Mouse (Mus musculus) liver, embryonic 11.5 days (tissue): ENCODE results near the gene Zfp768. TPM values are rescaled to one million over a fixed set of nuclear protein-coding genes. Genes with fewer than 3 reads are reported as not detected.
"Not testable (repeated sequence)": the region's sequence is repeated elsewhere in the genome, so short reads cannot be mapped to it uniquely, and the experiment has no call there.

Source experiments
- ATAC-seq: fragments of 200-750 bp; cut with Nextera tagmentation; replicated peaks from 2 replicates; pipeline ENCODE4 v1.8.0; 2017; ENCODE audit warnings: moderate number of reproducible peaks, mild to moderate bottlenecking, moderate TSS enrichment, moderate library complexity; ENCODE audit not compliant: low FRiP score
- DNase-seq: peaks from one replicate; pipeline ENCODE4 v3.0.0-alpha.2; 2017; ENCODE audit warnings: low spot score
- H3K27ac ChIP-seq: fragments of 300-500 bp; sonication (generic); 2 replicates; pipeline ENCODE4 v1.5.1; 2014; ENCODE audit warnings: mild to moderate bottlenecking, low read depth, low read length, control low read depth
- H3K27me3 ChIP-seq: fragments of 300-500 bp; sonication (generic); replicated peaks from 2 replicates; pipeline ENCODE4 v1.6.1; 2014; ENCODE audit warnings: low read length, mixed read lengths; ENCODE audit not compliant: control insufficient read depth, insufficient read depth
- H3K36me3 ChIP-seq: fragments of 300-500 bp; sonication (generic); 2 replicates; pipeline ENCODE4 v1.6.1; 2014; ENCODE audit warnings: mild to moderate bottlenecking, low read length, moderate library complexity, mixed read lengths; ENCODE audit not compliant: control insufficient read depth, insufficient read depth
- H3K4me1 ChIP-seq: fragments of 300-500 bp; sonication (generic); replicated peaks from 2 replicates; pipeline ENCODE4 v1.6.1; 2014; ENCODE audit warnings: low read length, mixed read lengths; ENCODE audit not compliant: control insufficient read depth, insufficient read depth
- H3K4me2 ChIP-seq: fragments of 300-500 bp; sonication (generic); 2 replicates; pipeline ENCODE4 v1.6.1; 2014; ENCODE audit warnings: mild to moderate bottlenecking, control low read depth, moderate library complexity
- H3K4me3 ChIP-seq: fragments of 300-500 bp; sonication (generic); 2 replicates; pipeline ENCODE4 v1.5.1; 2014; ENCODE audit warnings: low read depth, low read length, control low read depth
- H3K9ac ChIP-seq: fragments of 300-500 bp; sonication (generic); 2 replicates; pipeline ENCODE4 v1.6.1; 2014; ENCODE audit warnings: low read depth, low read length, control low read depth
- H3K9me3 ChIP-seq: fragments of 300-500 bp; sonication (generic); 2 replicates; pipeline ENCODE4 v1.6.1; 2016; ENCODE audit warnings: low read length, inconsistent platforms, mixed read lengths; ENCODE audit not compliant: control insufficient read depth
- WGBS: fragments of 180-500 bp; shearing (Covaris S2); extraction: QIAGEN DNeasy Blood & Tissue Kit; methylation state at CpG from one replicate; pipeline ENCODE4 v1.1.7; 2014; 5-methylcytosine and 5-hydroxymethylcytosine counted together
- polyA plus RNA-seq: library from polyadenylated mRNA; unstranded; fragments of >200 nt; fragmentation: Nextera tagmentation; extraction: Ambion mirVana; gene quantifications from 2 replicates; pipeline ENCODE4 v1.2.1, GENCODE M21; 2014

Gene Zfp768
- polyA plus RNA-seq, 1 experiment from 2014 or later = 3.6 TPM

- peak; percentile 90 for ATAC-seq
- no peaks in the 10 kb centered on the region; the same call in 1 of the 2 replicates for H3K9me3 ChIP-seq
- H3K4me2 ChIP-seq = peak within 1 kb of the TSS; percentile 85
- H3K4me1 ChIP-seq = no peaks in the 10 kb centered on the region
- peaks cover 16% of the 10 kb centered on the region; the same call in 1 of the 2 replicates for H3K36me3 ChIP-seq
- H3K27ac ChIP-seq = no peak within 1 kb of the TSS; the same call in 1 of the 2 replicates
- peak; percentile 76 for DNase-seq
- WGBS = 10% methylated on average over 38 of the region's 38 CpGs
- H3K9ac ChIP-seq = peak within 1 kb of the TSS; percentile 74
- no peaks in the 10 kb centered on the region for H3K27me3 ChIP-seq
- peak within 1 kb of the TSS; percentile 66 for H3K4me3 ChIP-seq
These were observed 41.4 kb upstream of the Zfp768 start, which contains the start of gene 9130019O22Rik for GRCm38 (mm10) chr7:127386641-127387392. Gene 9130019O22Rik (minus strand): TSS chr7:127387166.

GRCm38 (mm10) chr7:127385560-127385959 is 40.2 kb upstream of the Zfp768 start:
- H3K27ac ChIP-seq, DNase-seq, H3K4me1 ChIP-seq, H3K27me3 ChIP-seq, ATAC-seq, H3K9me3 ChIP-seq, H3K4me3 ChIP-seq, H3K9ac ChIP-seq, H3K4me2 ChIP-seq: not testable (repeated sequence)
- WGBS = 88% methylated on average over 4 of the region's 4 CpGs
- peaks cover 13% of the 10 kb centered on the region; the same call in 1 of the 2 replicates for H3K36me3 ChIP-seq

- Histone ChIP-seq H3K4me1 (no peaks in the 10 kb centered on the region; the same call in 1 of the 2 replicates), H3K4me3 (no peak overlapping the region), H3K27ac (no peak overlapping the region), H3K36me3 (peaks cover 5% of the 10 kb centered on the region; the same call in 1 of the 2 replicates), H3K9ac (no peak overlapping the region), H3K4me2 (no peak overlapping the region), H3K27me3 (no peaks in the 10 kb centered on the region), H3K9me3 (no peaks in the 10 kb centered on the region)
- no peak for DNase-seq
- WGBS = 47% methylated on average over 6 of the region's 6 CpGs
- ATAC-seq = no peak
These were observed 33.0 kb upstream of the Zfp768 start for GRCm38 (mm10) chr7:127378310-127378921.

GRCm38 (mm10) chr7:127375271-127376245 is 30.2 kb upstream of the Zfp768 start, which contains the start of gene Zfp747:
Gene Zfp747 (minus strand): TSS chr7:127376050.
- Histone ChIP-seq H3K27ac (peak within 1 kb of the TSS; percentile 62), H3K9ac (peak within 1 kb of the TSS; percentile 84), H3K4me2 (peak within 1 kb of the TSS; percentile 79), H3K4me3 (peak within 1 kb of the TSS; percentile 76)
- not testable (repeated sequence) for H3K27me3 ChIP-seq, H3K36me3 ChIP-seq, H3K9me3 ChIP-seq, H3K4me1 ChIP-seq
- peak; percentile 96 for ATAC-seq
- under 1% methylated on average over 49 of the region's 49 CpGs for WGBS
- DNase-seq = peak; percentile 80

- not testable (repeated sequence) for H3K27me3 ChIP-seq, H3K36me3 ChIP-seq, H3K4me1 ChIP-seq, H3K9ac ChIP-seq, DNase-seq, H3K27ac ChIP-seq, H3K9me3 ChIP-seq, H3K4me3 ChIP-seq, ATAC-seq, H3K4me2 ChIP-seq
- WGBS = 82% methylated on average over 3 of the region's 3 CpGs
These were observed 26.5 kb upstream of the Zfp768 start for GRCm38 (mm10) chr7:127371870-127372269.

GRCm38 (mm10) chr7:127371213-127371612 is 25.8 kb upstream of the Zfp768 start:
- no peak for ATAC-seq
- H3K4me1 ChIP-seq = no peaks in the 10 kb centered on the region
- H3K27ac ChIP-seq = no peak overlapping the region
- WGBS = 52% methylated on average over 2 of the region's 2 CpGs
- H3K9me3 ChIP-seq = no peaks in the 10 kb centered on the region
- no peak overlapping the region for H3K9ac ChIP-seq
- H3K4me2 ChIP-seq = no peak overlapping the region
- H3K36me3 ChIP-seq = peaks cover 6% of the 10 kb centered on the region; the same call in 1 of the 2 replicates
- H3K4me3 ChIP-seq = no peak overlapping the region
- H3K27me3 ChIP-seq = no peaks in the 10 kb centered on the region
- no peak for DNase-seq

GRCm38 (mm10) chr7:127366249-127366648 is 20.9 kb upstream of the Zfp768 start:
- Histone ChIP-seq H3K4me1 (no peaks in the 10 kb centered on the region), H3K9ac (no peak overlapping the region), H3K4me2 (no peak overlapping the region), H3K36me3 (no peaks in the 10 kb centered on the region), H3K4me3 (no peak overlapping the region), H3K27me3 (no peaks in the 10 kb centered on the region), H3K9me3 (no peaks in the 10 kb centered on the region), H3K27ac (no peak overlapping the region)
- 91% methylated on average over 3 of the region's 3 CpGs for WGBS
- DNase-seq (no peak), ATAC-seq (no peak)

GRCm38 (mm10) chr7:127364166-127364565 is 18.8 kb upstream of the Zfp768 start:
- no peaks in the 10 kb centered on the region for H3K27me3 ChIP-seq
- no peak for ATAC-seq
- H3K4me1 ChIP-seq = no peaks in the 10 kb centered on the region
- H3K27ac ChIP-seq = no peak overlapping the region
- no peaks in the 10 kb centered on the region for H3K9me3 ChIP-seq
- 62% methylated on average over 4 of the region's 4 CpGs for WGBS
- no peak overlapping the region for H3K4me3 ChIP-seq
- H3K9ac ChIP-seq = no peak overlapping the region
- H3K36me3 ChIP-seq = no peaks in the 10 kb centered on the region
- DNase-seq = no peak
- peak overlapping the region; percentile 73; the same call in 1 of the 2 replicates for H3K4me2 ChIP-seq
